Mouse (Mus musculus): Measurements from ENCODE around the gene Lrrc2. TPM values are rescaled to one million over a fixed set of nuclear protein-coding genes. Genes with fewer than 3 reads are reported as not detected.

Lrrc2 gene
- polyA plus RNA-seq, 1 experiment from 2014 or later: not detected

DNA sequence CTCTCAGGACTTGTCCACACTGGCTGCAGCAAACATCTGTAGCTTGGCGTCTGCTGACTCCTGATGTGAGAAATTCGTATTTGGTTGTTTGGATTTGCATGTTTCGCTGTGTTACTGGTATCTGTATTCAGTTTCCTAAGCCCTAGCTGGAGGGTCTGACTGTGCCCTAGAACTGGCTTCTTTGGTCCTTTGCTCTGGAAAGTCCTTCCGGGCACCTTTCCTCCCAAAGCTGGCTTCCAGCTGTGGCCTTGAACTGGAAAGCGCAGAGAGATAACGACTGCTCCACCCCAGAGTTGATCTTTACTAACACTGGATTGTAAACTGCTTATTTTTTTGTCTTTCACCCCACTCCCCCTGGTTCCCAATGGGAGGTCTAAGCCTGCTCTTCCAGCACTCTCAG lies 3.4 kb upstream of the Lrrc2 start:
- CTCF ChIA-PET: interaction anchor here (1.8 kb wide), 1 partner anchor 25 kb away, joined by 7 read pairs; no protein-coding TSS in a partner anchor
- no peak for ATAC-seq
- TF ChIP-seq CTCF (IDR thresholded peaks at IDR 0.05): no peak
- POLR2A ChIA-PET: interaction anchor here (0.7 kb wide), 1 partner anchor 16 kb away, joined by 3 read pairs; no protein-coding TSS in a partner anchor
- DNase-seq (ENCODE audit: low read depth, low spot score): no peak
- in situ Hi-C loops (cut with MboI; ENCODE audit: low pct_unique_long_range_greater_than_20kb): no loop called here
- H3K27me3 ChIP-seq: no peaks in the 10 kb centered on the region

DNA sequence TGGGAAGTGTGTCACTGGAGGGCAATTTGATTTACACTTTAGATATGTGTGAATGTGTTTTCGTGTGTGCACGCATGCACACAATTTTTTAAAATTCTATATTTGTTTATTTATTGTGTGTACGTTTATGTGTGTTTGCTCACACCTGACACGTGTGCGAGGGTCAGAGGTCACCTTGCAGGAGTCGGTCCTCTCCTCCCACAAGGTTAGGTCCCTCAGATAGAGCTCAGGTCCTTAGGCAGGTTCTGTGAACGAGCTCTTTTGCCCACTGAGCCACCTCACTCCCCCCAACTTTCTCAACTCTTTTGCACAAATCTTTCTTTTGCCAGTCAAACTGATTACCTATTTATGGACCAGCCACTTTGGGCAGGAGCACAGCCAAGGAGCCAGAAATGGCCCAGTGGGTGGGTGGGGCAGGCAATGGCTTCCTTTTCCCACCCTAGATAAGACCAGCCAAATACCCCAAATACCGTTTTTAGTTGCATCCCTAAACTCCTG lies 2.5 kb upstream of the Lrrc2 start:
- no peak for DNase-seq (ENCODE audit: low read depth, low spot score)
- TF ChIP-seq CTCF (IDR thresholded peaks at IDR 0.05): no peak
- ChIA-PET CTCF (interaction anchor here (1.8 kb wide), 1 partner anchor 26 kb away, joined by 7 read pairs; no protein-coding TSS in a partner anchor), POLR2A (no interaction called here)
- in situ Hi-C loops (cut with MboI; ENCODE audit: low pct_unique_long_range_greater_than_20kb): no loop called here
- no peaks in the 10 kb centered on the region for H3K27me3 ChIP-seq
- ATAC-seq: no peak

DNA sequence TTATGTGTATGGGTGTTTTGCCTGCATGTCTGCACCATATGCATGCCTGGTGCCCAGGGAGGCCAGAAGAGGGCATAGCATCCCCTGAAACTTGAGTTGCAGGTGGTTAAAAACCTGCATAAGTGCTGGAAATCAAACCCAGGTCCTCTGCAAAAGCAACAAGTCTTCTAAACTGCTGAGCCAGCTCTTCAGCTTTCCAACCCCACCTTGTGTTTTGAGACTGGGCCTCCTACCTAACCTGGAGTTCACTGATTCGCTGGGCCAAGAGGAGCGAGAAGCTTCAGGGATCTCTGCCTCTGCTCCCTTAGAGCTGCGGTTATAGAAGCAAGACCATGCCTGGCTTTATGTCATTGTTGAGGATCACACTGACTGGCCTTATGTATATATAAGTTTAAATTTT lies 1.2 kb upstream of the Lrrc2 start:
- CTCF ChIA-PET: no interaction called here
- H3K27me3 ChIP-seq: no peaks in the 10 kb centered on the region
- no peak for TF ChIP-seq CTCF (IDR thresholded peaks at IDR 0.05)
- DNase-seq (ENCODE audit: low read depth, low spot score) (no peak), ATAC-seq (no peak)
- in situ Hi-C loops (cut with MboI; ENCODE audit: low pct_unique_long_range_greater_than_20kb): no loop called here
- POLR2A ChIA-PET: no interaction called here

DNA sequence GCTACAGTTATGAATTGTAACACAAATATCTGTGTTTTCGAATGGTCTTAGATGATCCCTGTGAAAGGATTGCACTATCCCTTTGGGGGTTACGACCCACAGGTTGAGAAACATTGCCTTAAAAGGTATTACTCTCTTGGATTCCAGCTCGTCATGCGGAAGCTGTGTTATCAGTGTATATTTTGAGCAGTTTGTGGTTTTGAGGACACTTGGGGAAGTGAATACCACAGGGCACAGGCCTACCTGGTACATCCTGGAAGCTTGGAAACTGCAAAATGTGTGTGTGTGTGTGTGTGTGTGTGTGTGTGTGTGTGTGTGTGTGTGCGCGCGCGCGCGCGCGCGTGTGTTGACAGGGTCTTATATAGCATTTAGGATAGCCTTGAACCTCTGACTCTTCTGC lies 521 bp downstream of the Lrrc2 start:
- CTCF ChIA-PET: interaction anchor here (0.9 to 1.6 kb wide), 4 partner anchors 11 to 45 kb away, joined by 3 read pairs; no protein-coding TSS in a partner anchor
- DNase-seq (ENCODE audit: low read depth, low spot score) (no peak), ATAC-seq (no peak)
- TF ChIP-seq CTCF (IDR thresholded peaks at IDR 0.05): no peak
- POLR2A ChIA-PET: no interaction called here
- in situ Hi-C loops (cut with MboI; ENCODE audit: low pct_unique_long_range_greater_than_20kb): no loop called here
- no peaks in the 10 kb centered on the region for H3K27me3 ChIP-seq

DNA sequence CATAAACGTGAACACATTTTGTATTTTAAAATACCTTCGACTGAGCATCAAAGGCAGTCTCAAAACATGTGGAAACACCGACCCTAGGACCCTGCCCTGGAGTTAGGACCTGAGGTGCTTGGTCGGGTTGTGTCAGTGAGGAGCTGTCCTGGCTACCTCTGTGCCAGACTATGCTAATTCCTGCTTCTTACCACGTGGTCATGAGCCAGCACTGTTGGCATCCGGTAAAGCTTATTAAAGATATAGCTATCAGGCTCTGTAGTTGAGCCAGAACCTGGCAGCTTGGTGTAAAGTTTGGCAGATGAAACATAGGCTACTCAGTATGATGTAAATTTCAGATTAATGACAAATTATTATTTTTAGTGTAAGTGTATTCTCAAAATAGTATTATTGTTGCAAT lies 1.1 kb downstream of the Lrrc2 start:
- ChIA-PET CTCF (interaction anchor here (1.3 to 1.6 kb wide), 2 partner anchors 11 to 14 kb away, joined by 3 read pairs; no protein-coding TSS in a partner anchor), POLR2A (no interaction called here)
- TF ChIP-seq CTCF (IDR thresholded peaks at IDR 0.05): no peak
- H3K27me3 ChIP-seq: no peaks in the 10 kb centered on the region
- DNase-seq (ENCODE audit: low read depth, low spot score) (no peak), ATAC-seq (no peak)
- in situ Hi-C loops (cut with MboI; ENCODE audit: low pct_unique_long_range_greater_than_20kb): no loop called here

DNA sequence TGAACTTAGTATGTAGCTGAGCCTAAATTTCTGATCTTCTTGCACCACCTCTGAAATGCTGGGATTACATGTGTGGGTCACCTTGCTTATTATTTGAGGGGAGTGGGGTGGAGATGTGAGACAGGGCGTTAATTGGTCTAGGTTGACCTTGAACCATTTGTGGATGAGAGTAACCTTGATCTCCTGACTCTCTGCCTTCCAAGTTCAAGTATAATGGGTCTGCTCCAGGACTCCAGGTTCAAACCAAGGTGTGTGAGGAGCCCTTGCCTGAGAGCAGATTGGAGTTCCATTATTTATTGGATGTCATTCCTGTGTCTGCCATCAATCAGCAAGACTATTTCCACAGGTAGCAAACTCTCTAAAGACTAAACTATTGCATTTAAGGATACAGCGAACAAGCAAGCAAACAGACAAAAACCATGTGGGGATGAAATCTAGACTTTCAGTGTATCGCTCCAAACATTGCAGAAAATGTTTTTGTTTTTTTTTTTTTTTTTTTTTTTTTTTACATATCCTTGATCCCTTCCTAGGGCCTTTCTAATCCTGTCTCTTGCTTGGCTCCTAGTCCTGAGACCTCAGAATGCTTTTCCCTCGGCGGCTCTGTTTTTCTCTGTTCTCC lies 1.7 kb downstream of the Lrrc2 start:
- TF ChIP-seq CTCF (IDR thresholded peaks at IDR 0.05): no peak
- in situ Hi-C loops (cut with MboI; ENCODE audit: low pct_unique_long_range_greater_than_20kb): no loop called here
- ChIA-PET CTCF (interaction anchor here (1.0 to 1.6 kb wide), 3 partner anchors 8 to 14 kb away, joined by 3 read pairs; no protein-coding TSS in a partner anchor), POLR2A (no interaction called here)
- ATAC-seq (no peak), DNase-seq (ENCODE audit: low read depth, low spot score) (no peak)
- no peaks in the 10 kb centered on the region for H3K27me3 ChIP-seq

DNA sequence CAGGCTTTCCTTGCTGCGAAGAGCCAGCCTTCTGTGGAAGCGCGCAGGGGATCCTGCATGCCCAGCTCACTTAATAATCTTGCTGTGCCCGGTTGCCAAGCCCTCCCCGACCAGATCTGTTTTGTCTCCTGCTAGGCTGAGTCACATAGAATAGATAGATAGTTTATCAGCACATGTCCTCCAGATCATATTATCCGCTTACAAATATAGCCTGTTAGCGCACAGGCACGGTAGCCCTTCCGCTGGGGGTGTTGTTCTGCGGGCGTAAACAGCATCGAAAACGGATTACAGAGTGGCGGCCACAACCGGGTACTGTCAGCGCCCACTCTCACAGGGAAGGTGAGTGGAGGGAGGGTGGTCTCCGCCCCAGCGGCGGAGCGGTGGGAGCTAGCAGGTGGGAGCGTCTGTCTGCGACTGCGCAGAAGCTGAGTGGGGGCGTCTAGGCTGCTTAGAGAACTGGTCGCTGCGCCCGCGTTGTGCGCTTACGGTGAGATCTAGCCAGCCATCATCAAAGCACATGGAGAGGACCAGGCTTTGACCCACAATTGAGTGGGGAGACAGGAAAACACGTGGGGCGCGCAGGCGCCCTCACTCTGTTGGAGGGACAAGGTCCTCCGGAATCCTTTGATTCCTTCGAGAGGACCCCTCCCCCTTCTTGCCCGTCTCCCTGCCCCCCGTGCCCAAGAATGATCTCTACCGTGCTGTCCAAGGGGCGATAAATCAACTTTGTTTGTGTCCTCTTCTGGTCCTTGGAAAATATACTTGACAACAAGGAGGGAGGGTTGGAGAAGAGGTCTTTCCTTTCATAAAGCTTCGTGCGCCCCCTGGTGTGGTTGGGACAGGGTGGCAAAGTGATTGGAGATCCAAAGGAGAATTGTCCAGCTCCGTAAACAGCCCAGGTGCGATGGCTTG lies 2.5 kb downstream of the Lrrc2 start:
- no peak for DNase-seq (ENCODE audit: low read depth, low spot score)
- POLR2A ChIA-PET: no interaction called here
- TF ChIP-seq CTCF (IDR thresholded peaks at IDR 0.05): no peak

DNA sequence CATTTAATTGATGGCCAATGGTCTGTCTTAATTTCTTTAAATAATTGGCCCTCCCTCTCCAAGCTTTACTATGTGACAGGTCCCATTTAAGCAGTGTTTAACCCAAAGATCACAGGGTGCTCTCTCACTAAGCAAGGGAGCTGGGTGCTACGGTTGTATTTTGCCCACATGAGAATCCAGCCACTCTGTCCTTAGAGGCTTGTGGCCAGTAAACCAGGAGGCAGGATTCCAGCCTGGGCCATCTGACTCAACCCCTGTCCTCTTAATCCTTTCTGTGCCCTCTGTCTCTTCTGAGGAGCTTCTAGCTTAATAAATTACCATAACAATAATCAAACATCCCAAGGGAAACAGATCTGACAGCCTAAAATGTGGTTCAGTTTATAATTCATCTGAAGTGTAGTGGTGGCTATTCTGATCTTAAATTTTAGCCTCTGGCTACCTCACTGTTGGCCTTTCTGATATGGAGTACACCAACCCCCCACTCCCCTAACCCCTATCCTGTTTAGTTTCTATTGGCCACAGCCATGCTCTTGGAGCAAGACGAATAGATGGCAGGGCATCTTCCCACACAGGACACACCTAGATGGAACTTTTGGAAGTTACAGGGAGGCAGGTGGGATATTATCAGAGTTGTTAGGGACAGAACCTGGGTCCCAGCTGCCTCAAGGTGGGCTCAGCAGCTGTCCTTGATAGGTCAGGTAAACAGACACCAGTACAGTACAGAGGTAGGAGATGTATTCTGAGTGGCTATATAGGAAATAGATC lies 3.5 kb downstream of the Lrrc2 start:
- ChIA-PET CTCF (interaction anchor here (1.3 to 1.8 kb wide), 2 partner anchors 32 to 42 kb away, joined by 6 to 7 read pairs; no protein-coding TSS in a partner anchor), POLR2A (no interaction called here)
- DNase-seq (ENCODE audit: low read depth, low spot score): no peak
- no peak for ATAC-seq
- in situ Hi-C loops (cut with MboI; ENCODE audit: low pct_unique_long_range_greater_than_20kb): no loop called here
- no peak for TF ChIP-seq CTCF (IDR thresholded peaks at IDR 0.05)
- H3K27me3 ChIP-seq: no peaks in the 10 kb centered on the region

More for the DNA sequence above, 2.5 kb downstream of the Lrrc2 start:
- no peaks in the 10 kb centered on the region for H3K27me3 ChIP-seq
- CTCF ChIA-PET: interaction anchor here (1.0 kb wide), 1 partner anchor 9 kb away, joined by 3 read pairs; no protein-coding TSS in a partner anchor
- no peak for ATAC-seq
- in situ Hi-C loops (cut with MboI; ENCODE audit: low pct_unique_long_range_greater_than_20kb): no loop called here

DNA sequence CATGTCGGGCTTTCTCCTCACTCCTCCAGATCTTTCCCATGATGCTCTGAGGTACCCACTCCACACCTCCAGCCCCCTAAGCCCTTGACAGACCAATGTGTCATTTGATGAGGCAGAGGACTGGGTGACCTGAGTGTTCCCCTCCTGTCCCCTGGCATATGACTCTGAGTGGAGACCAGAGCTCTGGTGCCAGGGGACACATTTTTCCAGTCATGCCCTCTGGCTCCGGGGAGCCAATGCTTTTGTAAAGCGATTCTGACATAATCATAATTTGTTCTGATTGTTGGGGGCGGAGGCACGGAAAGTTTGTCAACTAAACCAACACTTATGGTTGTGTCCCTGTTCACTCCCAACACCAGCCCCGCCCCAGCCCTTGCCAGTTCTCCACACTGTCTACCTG lies 4.6 kb downstream of the Lrrc2 start:
- ChIA-PET POLR2A (interaction anchor here (0.7 kb wide), 1 partner anchor 321 kb away, joined by 3 read pairs; no protein-coding TSS in a partner anchor), CTCF (interaction anchor here (1.3 to 1.8 kb wide), 2 partner anchors 33 to 41 kb away, joined by 3 to 6 read pairs; no protein-coding TSS in a partner anchor)
- ATAC-seq (no peak), DNase-seq (ENCODE audit: low read depth, low spot score) (no peak)
- in situ Hi-C loops (cut with MboI; ENCODE audit: low pct_unique_long_range_greater_than_20kb): no loop called here
- H3K27me3 ChIP-seq: no peaks in the 10 kb centered on the region
- TF ChIP-seq CTCF (IDR thresholded peaks at IDR 0.05): no peak

DNA sequence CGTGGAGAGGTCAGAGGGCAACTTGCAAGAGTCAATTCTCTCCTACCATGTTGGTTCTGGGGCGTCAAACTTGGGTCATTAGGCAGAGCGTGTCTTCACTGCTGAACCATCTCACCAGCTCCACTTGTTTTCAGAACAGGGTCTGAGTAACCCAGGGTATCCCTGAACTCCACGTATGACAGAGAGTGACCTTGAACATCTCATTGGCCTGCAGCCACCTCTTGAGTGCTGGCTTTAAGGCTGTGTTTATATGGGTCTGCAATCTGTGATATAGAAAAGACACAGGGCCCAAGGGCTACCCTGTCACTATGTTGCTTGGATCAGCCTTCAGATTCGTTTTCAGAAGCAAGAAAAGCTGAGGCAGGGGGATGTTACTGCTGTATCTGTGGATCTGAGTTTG lies 8.3 kb downstream of the Lrrc2 start:
- ChIA-PET CTCF (interaction anchor here (1.0 kb wide), 1 partner anchor 37 kb away, joined by 3 read pairs; no protein-coding TSS in a partner anchor), POLR2A (no interaction called here)
- in situ Hi-C loops (cut with MboI; ENCODE audit: low pct_unique_long_range_greater_than_20kb): no loop called here
- no peak for ATAC-seq
- no peak for TF ChIP-seq CTCF (IDR thresholded peaks at IDR 0.05)
- H3K27me3 ChIP-seq: no peaks in the 10 kb centered on the region
- DNase-seq (ENCODE audit: low read depth, low spot score): no peak

All from Patski (cell line).